Mouse (Mus musculus) heart, adult 2 months (tissue): Measurements from ENCODE around the gene Relch.

Source experiments
- CTCF ChIP-seq: fragments of 200-600 bp; IDR thresholded peaks from 2 replicates; pipeline ENCODE4 v1.8.1; 2022; ENCODE audit warnings: antibody characterized with exemption, mild to moderate bottlenecking, moderate library complexity
- EP300 ChIP-seq: fragments of 200-500 bp; IDR thresholded peaks from 2 replicates; pipeline ENCODE4 v1.6.1; 2011; ENCODE audit warnings: low read depth, low read length, control low read depth; ENCODE audit not compliant: insufficient read depth
- POLR2A ChIP-seq: fragments of 200-500 bp; IDR thresholded peaks from 2 replicates; pipeline ENCODE4 v1.6.1; 2011; ENCODE audit warnings: mild to moderate bottlenecking, low read depth, low read length, control low read depth; ENCODE audit not compliant: insufficient read depth

GRCm38 (mm10) chr1:105801252-105801651 lies 137.6 kb downstream of the Relch start:
- TF ChIP-seq POLR2A, result no peak
- no peak for TF ChIP-seq CTCF
- no peak for TF ChIP-seq EP300
